Mouse (Mus musculus) kidney, postnatal 4 days (tissue): Measurements from ENCODE around the gene Ptprk.

Source experiments
- DNase-seq, 2 experiments: peaks; one replicate each; pipeline ENCODE4 v3.0.0; 2021; ENCODE audit warnings: mixed read lengths in 2 of 2

The Ptprk gene

GRCm38 (mm10) chr10:28074653-28075451 lies at the start of gene Ptprk:
Gene Ptprk, plus strand, starts transcription at chr10:28074820.
- peak; percentile 96 to 97 for DNase-seq

GRCm38 (mm10) chr10:28027791-28028190 lies 46.8 kb upstream of the Ptprk start:
- DNase-seq: no peak

- DNase-seq: no peak
Observed at GRCm38 (mm10) chr10:28036456-28036855, 38.2 kb upstream of the Ptprk start.

GRCm38 (mm10) chr10:28054764-28055163 lies 19.9 kb upstream of the Ptprk start:
- no peak for DNase-seq

GRCm38 (mm10) chr10:28059222-28059621 lies 15.4 kb upstream of the Ptprk start:
- no peak for DNase-seq

GRCm38 (mm10) chr10:28067997-28068396 lies 6.6 kb upstream of the Ptprk start:
- DNase-seq: no peak

- peak; percentile 58 to 67 for DNase-seq
Observed at GRCm38 (mm10) chr10:28073991-28074652, 498 bp upstream of the Ptprk start.

- peak in 1 of 2 experiments; percentile 63 for DNase-seq
Observed at GRCm38 (mm10) chr10:28075491-28076035, 943 bp downstream of the Ptprk start.

- DNase-seq: peak; percentile 64 to 75
Observed at GRCm38 (mm10) chr10:28076036-28076855, 1.6 kb downstream of the Ptprk start.

- no peak for DNase-seq
Observed at GRCm38 (mm10) chr10:28078270-28078669, 3.6 kb downstream of the Ptprk start.

GRCm38 (mm10) chr10:28081221-28081620 lies 6.6 kb downstream of the Ptprk start:
- no peak for DNase-seq

- DNase-seq: no peak
Observed at GRCm38 (mm10) chr10:28083183-28083582, 8.6 kb downstream of the Ptprk start.

GRCm38 (mm10) chr10:28083625-28084024 lies 9.0 kb downstream of the Ptprk start:
- DNase-seq: no peak

GRCm38 (mm10) chr10:28087341-28087740 lies 12.7 kb downstream of the Ptprk start:
- DNase-seq: peak in 1 of 2 experiments; percentile 7

GRCm38 (mm10) chr10:28087749-28088148 lies 13.1 kb downstream of the Ptprk start:
- no peak for DNase-seq

GRCm38 (mm10) chr10:28096007-28096406 lies 21.4 kb downstream of the Ptprk start:
- no peak for DNase-seq

GRCm38 (mm10) chr10:28097637-28098036 lies 23.0 kb downstream of the Ptprk start:
- peak in 1 of 2 experiments; percentile 7 for DNase-seq

GRCm38 (mm10) chr10:28098923-28099322 lies 24.3 kb downstream of the Ptprk start:
- DNase-seq: no peak

GRCm38 (mm10) chr10:28103406-28103906 lies 28.8 kb downstream of the Ptprk start:
- no peak for DNase-seq

GRCm38 (mm10) chr10:28103924-28104323 lies 29.3 kb downstream of the Ptprk start:
- no peak for DNase-seq

GRCm38 (mm10) chr10:28105247-28105646 lies 30.6 kb downstream of the Ptprk start:
- DNase-seq: peak; percentile 57 to 72

- no peak for DNase-seq
Observed at GRCm38 (mm10) chr10:28112826-28113589, 38.4 kb downstream of the Ptprk start.
